Mouse (Mus musculus): ENCODE measurements at regions not wholly inside any gene's neighbourhood (a gene's known extent, or its start where the extent isn't known, plus 50 kb on each side); places are given as distances from the start of the nearest gene placed in this dataset.

- Histone ChIP-seq H3K4me3 (no peak overlapping the region), H3K4me2 (no peak overlapping the region), H3K9me3 (replicated peaks) (peaks cover 4% of the 10 kb centered on the region; the same call in 1 of the 2 replicates), H3K9ac (no peak overlapping the region), H3K27ac (no peak overlapping the region), H3K36me3 (no peaks in the 10 kb centered on the region), H3K27me3 (replicated peaks) (no peaks in the 10 kb centered on the region), H3K4me1 (no peaks in the 10 kb centered on the region)
- 65% methylated on average over 2 of the region's 2 CpGs for WGBS (ENCODE audit: insufficient replicate concordance)
- no peak for ATAC-seq
Observed at GRCm38 (mm10) chr3:54613845-54614244, 78.8 kb upstream of the Supt20 start.

GRCm38 (mm10) chr3:54617298-54617697, 75.3 kb upstream of the Supt20 start:
- no peak for ATAC-seq
- WGBS (ENCODE audit: insufficient replicate concordance) = 78% methylated on average over 4 of the region's 4 CpGs

GRCm38 (mm10) chr3:54618286-54618685, 74.3 kb upstream of the Supt20 start:
- no peak overlapping the region for H3K4me2 ChIP-seq
- no peak overlapping the region for H3K4me3 ChIP-seq
- no peak for ATAC-seq
- 70% methylated on average over 4 of the region's 4 CpGs for WGBS (ENCODE audit: insufficient replicate concordance)
- peaks cover 4% of the 10 kb centered on the region; the same call in 1 of the 2 replicates for H3K9me3 ChIP-seq (replicated peaks)
- no peaks in the 10 kb centered on the region for H3K36me3 ChIP-seq
- H3K27ac ChIP-seq = no peak overlapping the region
- H3K4me1 ChIP-seq = no peaks in the 10 kb centered on the region
- H3K9ac ChIP-seq = no peak overlapping the region
- no peaks in the 10 kb centered on the region for H3K27me3 ChIP-seq (replicated peaks)

More at GRCm38 (mm10) chr3:54617298-54617697, 75.3 kb upstream of the Supt20 start:
- H3K27me3 ChIP-seq (replicated peaks) = no peaks in the 10 kb centered on the region
- no peaks in the 10 kb centered on the region for H3K36me3 ChIP-seq
- H3K4me3 ChIP-seq = no peak overlapping the region
- peaks cover 4% of the 10 kb centered on the region; the same call in 1 of the 2 replicates for H3K9me3 ChIP-seq (replicated peaks)
- H3K27ac ChIP-seq = no peak overlapping the region
- H3K4me2 ChIP-seq = no peak overlapping the region
- no peaks in the 10 kb centered on the region for H3K4me1 ChIP-seq
- no peak overlapping the region for H3K9ac ChIP-seq

- WGBS (ENCODE audit: insufficient replicate concordance) = 77% methylated on average over 7 of the region's 7 CpGs
Observed at GRCm38 (mm10) chr3:54630254-54630653, 62.4 kb upstream of the Supt20 start.

GRCm38 (mm10) chr3:54632731-54633130, 59.9 kb upstream of the Supt20 start:
- H3K4me2 ChIP-seq = no peak overlapping the region
- peaks cover 19% of the 10 kb centered on the region for H3K9me3 ChIP-seq (replicated peaks)
- H3K4me3 ChIP-seq = no peak overlapping the region
- no peak for ATAC-seq
- no peaks in the 10 kb centered on the region for H3K27me3 ChIP-seq (replicated peaks)
- H3K9ac ChIP-seq = no peak overlapping the region
- H3K36me3 ChIP-seq = no peaks in the 10 kb centered on the region
- H3K4me1 ChIP-seq = no peaks in the 10 kb centered on the region
- H3K27ac ChIP-seq = no peak overlapping the region
- 82% methylated on average over 13 of the region's 13 CpGs for WGBS (ENCODE audit: insufficient replicate concordance)

More at GRCm38 (mm10) chr3:54630254-54630653, 62.4 kb upstream of the Supt20 start:
- Histone ChIP-seq H3K36me3 (no peaks in the 10 kb centered on the region), H3K27me3 (replicated peaks) (no peaks in the 10 kb centered on the region), H3K4me1 (no peaks in the 10 kb centered on the region), H3K4me2 (no peak overlapping the region), H3K9ac (no peak overlapping the region), H3K4me3 (no peak overlapping the region), H3K27ac (no peak overlapping the region), H3K9me3 (replicated peaks) (peaks cover 19% of the 10 kb centered on the region)
- no peak for ATAC-seq

GRCm38 (mm10) chr3:54633446-54633845, 59.2 kb upstream of the Supt20 start:
- WGBS (ENCODE audit: insufficient replicate concordance) = 83% methylated on average over 23 of the region's 23 CpGs
- Histone ChIP-seq H3K4me3 (no peak overlapping the region), H3K27ac (no peak overlapping the region), H3K4me1 (no peaks in the 10 kb centered on the region), H3K27me3 (replicated peaks) (no peaks in the 10 kb centered on the region), H3K9me3 (replicated peaks) (peaks cover 19% of the 10 kb centered on the region), H3K9ac (no peak overlapping the region), H3K36me3 (no peaks in the 10 kb centered on the region), H3K4me2 (no peak overlapping the region)
- no peak for ATAC-seq

GRCm38 (mm10) chr3:54634456-54634855, 58.2 kb upstream of the Supt20 start:
- no peak overlapping the region for H3K4me2 ChIP-seq
- H3K4me1 ChIP-seq = no peaks in the 10 kb centered on the region

More at GRCm38 (mm10) chr3:54634456-54634855, 58.2 kb upstream of the Supt20 start:
- Histone ChIP-seq H3K27ac (no peak overlapping the region), H3K27me3 (replicated peaks) (no peaks in the 10 kb centered on the region), H3K36me3 (no peaks in the 10 kb centered on the region), H3K4me3 (no peak overlapping the region), H3K9me3 (replicated peaks) (peaks cover 19% of the 10 kb centered on the region), H3K9ac (no peak overlapping the region)
- 79% methylated on average over 10 of the region's 10 CpGs for WGBS (ENCODE audit: insufficient replicate concordance)
- no peak for ATAC-seq

All from liver, embryonic 12.5 days (tissue).